In genomic region chr13:116949527-116949926, GRCm38 (mm10) we compare ENCODE assay signal across 20 mouse cellular contexts.
A peak's percentile ranks its signal among the peaks of the same experiment; 100 is the strongest.
DNase-seq lines count a peak whose midpoint lies in the region; ATAC-seq lines count a peak whose summit lies in the region.
"Had no signal": no experiment of that assay in that cellular context is flagged by ENCODE, and none has a peak within 500 bp of the region (broad histone marks: within the 10 kb centered on the region; RNA-seq: fewer than 3 reads in every experiment).

No protein-coding gene starts in this region.

- H3K9ac ChIP-seq in hindbrain, embryonic 14.5 days: no peak overlapping the region
- H3K9ac ChIP-seq: embryonic facial prominence, embryonic 12.5 days; hindbrain, embryonic 13.5 days; midbrain, embryonic 13.5 days had no signal

- peaks cover 9% of the 10 kb centered on the region; the same call in 1 of the 2 replicates for H3K4me1 ChIP-seq in hindbrain, embryonic 14.5 days (replicated peaks; ENCODE audit: control insufficient read depth, insufficient read depth, low read length)

- no peaks in the 10 kb centered on the region for H3K27me3 ChIP-seq in hindbrain, embryonic 14.5 days (ENCODE audit: control insufficient read depth, insufficient read depth, low read length)
- H3K27me3 ChIP-seq: embryonic facial prominence, embryonic 12.5 days; hindbrain, embryonic 13.5 days; midbrain, embryonic 13.5 days had no signal

- H3K4me3 ChIP-seq in hindbrain, embryonic 14.5 days (replicated peaks; ENCODE audit: low read length): no peak overlapping the region
- H3K4me3 ChIP-seq: embryonic facial prominence, embryonic 12.5 days; heart, embryonic 10.5 days; hindbrain, embryonic 13.5 days; midbrain, embryonic 13.5 days; myocyte had no signal

- ATAC-seq in hematopoietic stem cell, adult 5-6 weeks (replicated peaks in 1 of 2; ENCODE audit: insufficient read depth in 1 of 2, low FRiP score in 2 of 2, low TSS enrichment in 1 of 2, low read depth in 1 of 2, poor library complexity in 2 of 2, severe bottlenecking in 2 of 2): peak; percentile 87 to 89
- peak; percentile 91 for ATAC-seq in megakaryocyte progenitor cell, adult 5-6 weeks (replicated peaks; ENCODE audit: poor library complexity)
- no peak for ATAC-seq in hindbrain, embryonic 14.5 days (ENCODE audit: low FRiP score)
- ATAC-seq: forebrain, embryonic 14.5 days; midbrain, embryonic 13.5 days had no signal

- no peaks in the 10 kb centered on the region for H3K9me3 ChIP-seq in hindbrain, embryonic 14.5 days (ENCODE audit: control insufficient read depth, low read length)
- H3K9me3 ChIP-seq: embryonic facial prominence, embryonic 12.5 days; heart, embryonic 10.5 days; hindbrain, embryonic 13.5 days; midbrain, embryonic 13.5 days had no signal

- no peak overlapping the region for H3K4me2 ChIP-seq in hindbrain, embryonic 14.5 days (replicated peaks)
- H3K4me2 ChIP-seq: embryonic facial prominence, embryonic 12.5 days; hindbrain, embryonic 13.5 days; midbrain, embryonic 13.5 days had no signal

- no peaks in the 10 kb centered on the region for H3K36me3 ChIP-seq in hindbrain, embryonic 14.5 days (replicated peaks; ENCODE audit: control insufficient read depth, insufficient read depth)
- H3K36me3 ChIP-seq: embryonic facial prominence, embryonic 12.5 days; heart, embryonic 10.5 days; hindbrain, embryonic 13.5 days; midbrain, embryonic 13.5 days had no signal

- 75% methylated on average over 4 of the region's 4 CpGs for WGBS in hindbrain, embryonic 14.5 days

- DNase-seq in kidney, adult 11 months: peak; percentile 26
- DNase-seq in kidney, adult 18-20 months: no peak
- DNase-seq in A20 (ENCODE audit: low read depth, low spot score): peak; percentile 22
- no peak for DNase-seq in layer of hippocampus, postnatal 25 days (ENCODE audit: extremely low spot score in 1 of 2, low spot score in 1 of 2)
- DNase-seq in hindbrain, embryonic 14.5 days (ENCODE audit: low spot score): no peak
- DNase-seq: cerebellum, adult 9-10 months; gastrocnemius, postnatal 10 days; heart, postnatal 10 days; liver; lung, adult 18-20 months; thymus, postnatal 25 days had no signal

- H3K27ac ChIP-seq in hindbrain, embryonic 14.5 days: no peak overlapping the region
- H3K27ac ChIP-seq: embryonic facial prominence, embryonic 12.5 days; heart, embryonic 10.5 days; hindbrain, embryonic 13.5 days; macrophage; midbrain, embryonic 13.5 days had no signal

Comparison
In these comparisons a context has a peak if more than half of its experiments do, and no peak if none do; other contexts are left out.
1. DNase-seq: peak in kidney, adult 11 months (single experiment) and A20 (single experiment); none in kidney, adult 18-20 months (single experiment), layer of hippocampus, postnatal 25 days (0 of 2) and hindbrain, embryonic 14.5 days (single experiment).